ENCODE assay signal across 19 mouse cellular contexts in genomic region chr5:144204303-144204702, GRCm38 (mm10). TPM values are rescaled to one million over a fixed set of nuclear protein-coding genes. Genes with fewer than 3 reads are reported as not detected.
DNase-seq lines count a peak whose midpoint lies in the region; TF ChIP-seq lines count a peak whose summit lies in the region.
"Had no signal": no experiment of that assay in that cellular context is flagged by ENCODE, and none has a peak within 500 bp of the region (broad histone marks: within the 10 kb centered on the region; RNA-seq: fewer than 3 reads in every experiment).

No protein-coding gene starts in this region.

- peaks cover 24% of the 10 kb centered on the region for H3K36me3 ChIP-seq in E14TG2a.4 (ENCODE audit: insufficient read depth, low read length)

- no peak for TF ChIP-seq CTCF in gastrocnemius, adult 2 months (IDR thresholded peaks at IDR 0.05)
- no peak for TF ChIP-seq CTCF in E14TG2a.4 (conservative IDR thresholded peaks at IDR 0.05; ENCODE audit: low read length)

- H3K27me3 ChIP-seq in E14TG2a.4 (ENCODE audit: insufficient read depth, low read length) = no peaks in the 10 kb centered on the region
- H3K27me3 ChIP-seq: CH12.LX; embryonic facial prominence, embryonic 13.5 days; embryonic facial prominence, embryonic 15.5 days; forebrain, embryonic 12.5 days had no signal

- DNase-seq in adrenal gland, postnatal 36 days = peak; percentile 37 to 40
- no peak for DNase-seq in adrenal gland, adult 8-10 months
- peak; percentile 51 for DNase-seq in gastrocnemius, adult 2 months
- DNase-seq in gastrocnemius, adult 8-10 months (ENCODE audit: low spot score in 2 of 2) = no peak
- DNase-seq: adrenal gland, adult 2 months; adrenal gland, postnatal 14 days; B cell, adult 2 months; cerebellum, adult 11 months; cerebellum, adult 9-10 months; cerebellum, postnatal 14 days; cerebellum, postnatal 36 days; embryo, embryonic 11 days had no signal

- H3K4me1 ChIP-seq in E14TG2a.4 (replicated peaks; ENCODE audit: low read depth, low read length) = peaks cover 33% of the 10 kb centered on the region
- H3K4me1 ChIP-seq: forebrain, embryonic 12.5 days had no signal

- H3K4me3 ChIP-seq in gastrocnemius, adult 2 months = no peak overlapping the region
- 0 out of 2 replicates have a peak overlapping the region, but pooled peaks have one; percentile 20 for H3K4me3 ChIP-seq in E14TG2a.4 (replicated peaks; ENCODE audit: low read length)
- H3K4me3 ChIP-seq: embryonic facial prominence, embryonic 13.5 days; embryonic facial prominence, embryonic 15.5 days; erythroblast, embryonic 14.5 days; forebrain, embryonic 10.5 days; forebrain, embryonic 12.5 days had no signal

- intact Hi-C loops in gastrocnemius, adult 2 months (cut with DNase I) = no loop called here

- no peaks in the 10 kb centered on the region for H3K9me3 ChIP-seq in E14TG2a.4 (ENCODE audit: low read length)
- H3K9me3 ChIP-seq: embryonic facial prominence, embryonic 15.5 days had no signal

- H3K27ac ChIP-seq in gastrocnemius, adult 2 months = peak overlapping the region; percentile 83
- H3K27ac ChIP-seq: embryonic facial prominence, embryonic 13.5 days; embryonic facial prominence, embryonic 15.5 days; forebrain, embryonic 10.5 days; forebrain, embryonic 12.5 days had no signal

RNA-seq across cellular contexts. Expression of gene Bhlha15, which starts 14.2 kb away (rescaled TPM):
- under 1 TPM; 0.69 to 0.86 TPM for total RNA-seq in adrenal gland, postnatal 36 days (2021)
- 1 to 10 TPM in 3 of 4 experiments, under 1 TPM in 1; 0.61 to 3.0 (median 2.3) TPM for total RNA-seq in adrenal gland, adult 8-10 months (2022)
- not detected for total RNA-seq in gastrocnemius, adult 2 months (2021)
- not detected for total RNA-seq in gastrocnemius, adult 8-10 months (2022)

RNA-seq across cellular contexts. Expression of gene Tecpr1, which starts 19.1 kb away (rescaled TPM):
- total RNA-seq in adrenal gland, postnatal 36 days (2021) = 100 to 1,000 TPM in 1 of 2 experiments, 10 to 100 TPM in 1; 92.8 to 111 TPM
- 100 to 1,000 TPM; 113 to 201 (median 148) TPM for total RNA-seq in adrenal gland, adult 8-10 months (2022)
- 10 to 100 TPM; 15.4 to 19.1 TPM for total RNA-seq in gastrocnemius, adult 2 months (2021)
- total RNA-seq in gastrocnemius, adult 8-10 months (2022) = 10 to 100 TPM; 15.1 to 16.4 (median 15.7) TPM

RNA-seq across cellular contexts. Expression of gene Bri3, which starts 39.9 kb away (rescaled TPM):
- 100 to 1,000 TPM; 115 to 151 TPM for total RNA-seq in adrenal gland, postnatal 36 days (2021)
- 100 to 1,000 TPM; 101 to 135 (median 118) TPM for total RNA-seq in adrenal gland, adult 8-10 months (2022)
- 10 to 100 TPM; 36.4 to 45.7 TPM for total RNA-seq in gastrocnemius, adult 2 months (2021)
- total RNA-seq in gastrocnemius, adult 8-10 months (2022) = 10 to 100 TPM; 35.7 to 43.3 (median 40.9) TPM

Comparison
In these comparisons a context has a peak if more than half of its experiments do, and no peak if none do; other contexts are left out.
1. DNase-seq: peak in adrenal gland, postnatal 36 days (2 of 2) and gastrocnemius, adult 2 months (single experiment); none in adrenal gland, adult 8-10 months (single experiment) and gastrocnemius, adult 8-10 months (0 of 2).
2. RNA of gene Tecpr1, which starts 19.1 kb away (total RNA-seq): 113 to 201 TPM in adrenal gland, adult 8-10 months and 92.8 to 111 TPM in adrenal gland, postnatal 36 days; 15.4 to 19.1 TPM in gastrocnemius, adult 2 months and 15.1 to 16.4 TPM in gastrocnemius, adult 8-10 months; every median in the first group is over 4 times any median in the second.